ENCODE assay signal across 16 mouse cellular contexts in the genomic region with DNA sequence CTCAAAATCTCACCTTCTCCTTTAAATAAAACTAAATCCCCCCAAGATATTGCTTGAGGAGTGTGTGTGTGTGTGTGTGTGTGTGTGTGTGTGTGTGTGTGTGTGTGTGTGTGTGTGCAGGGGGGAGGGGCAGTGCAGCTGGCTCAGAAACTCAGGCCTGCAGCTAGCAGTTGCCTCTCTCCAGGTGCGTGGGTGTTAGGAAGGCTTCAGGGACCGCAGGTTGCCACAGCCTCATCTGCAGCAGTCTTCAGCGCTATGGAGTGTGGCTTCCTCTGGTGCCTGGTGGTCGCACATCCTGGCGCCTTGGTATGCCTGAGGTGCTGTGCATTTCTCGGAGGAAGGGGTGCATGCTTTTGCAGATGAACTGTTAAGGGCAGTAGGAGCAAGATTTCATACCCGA. TPM values are rescaled to one million over a fixed set of nuclear protein-coding genes. Genes with fewer than 3 reads are reported as not detected.
A peak's percentile ranks its signal among the peaks of the same experiment; 100 is the strongest.
DNase-seq lines count a peak whose midpoint lies in the region; ATAC-seq lines count a peak whose summit lies in the region.
"Had no signal": no experiment of that assay in that cellular context is flagged by ENCODE, and none has a peak within 500 bp of the region (broad histone marks: within the 10 kb centered on the region; RNA-seq: fewer than 3 reads in every experiment).

No protein-coding gene starts in this region.

- no peak for ATAC-seq in megakaryocyte, adult 5-6 weeks (ENCODE audit: poor library complexity, severe bottlenecking)
- ATAC-seq: hindbrain, postnatal 0 days; liver, embryonic 12.5 days; midbrain, embryonic 13.5 days; Patski had no signal

- DNase-seq in cerebellum, adult 11-12 months: peak; percentile 45
- DNase-seq in cerebellum, adult 9-10 months: no peak
- DNase-seq in CD4-positive helper T cell, adult 2 months (ENCODE audit: low read depth, low spot score): peak; percentile 75
- DNase-seq in naive thymus-derived CD4-positive, alpha-beta T cell, adult 2 months (ENCODE audit: low read depth): peak; percentile 67
- DNase-seq in thymus, postnatal 14 days: peak; percentile 92
- DNase-seq in adipocyte (ENCODE audit: low spot score): no peak
- no peak for DNase-seq in retina, postnatal 1 day
- DNase-seq: kidney, adult 18-20 months; kidney, postnatal 14 days had no signal

RNA-seq across cellular contexts. Expression of gene Kcna2, which starts 10.9 kb away (rescaled TPM):
- total RNA-seq in megakaryocyte, adult 5-6 weeks (2015): under 0.01 and 0.07 TPM in 2 replicates
- 0.04 TPM in 1 of 2 replicates, not detected in the other for total RNA-seq in megakaryocyte, adult 5-6 weeks (2017)
- total RNA-seq: common myeloid progenitor, adult 5-6 weeks; hematopoietic stem cell, adult 5-6 weeks had no signal

RNA-seq across cellular contexts. Expression of gene Kcna3, which starts 54.0 kb away (rescaled TPM):
- total RNA-seq in megakaryocyte, adult 5-6 weeks (2015): 13.3 and 17.4 TPM in 2 replicates
- total RNA-seq in megakaryocyte, adult 5-6 weeks (2017): 5.6 and 6.9 TPM in 2 replicates

Comparison
In these comparisons a context has a peak if more than half of its experiments do, and no peak if none do; other contexts are left out.
1. DNase-seq: peak in cerebellum, adult 11-12 months (single experiment), CD4-positive helper T cell, adult 2 months (single experiment), naive thymus-derived CD4-positive, alpha-beta T cell, adult 2 months (single experiment) and thymus, postnatal 14 days (single experiment); none in cerebellum, adult 9-10 months (single experiment), adipocyte (single experiment) and retina, postnatal 1 day (single experiment).